ENCODE assay signal across 1 mouse cellular context in genomic region chr17:13764911-13765310, GRCm38 (mm10). TPM values are rescaled to one million over a fixed set of nuclear protein-coding genes. Genes with fewer than 3 reads are reported as not detected.
"Had no signal": no experiment of that assay in that cellular context is flagged by ENCODE, and none has a peak within 500 bp of the region (broad histone marks: within the 10 kb centered on the region; RNA-seq: fewer than 3 reads in every experiment).

No protein-coding gene starts in this region.

RNA-seq across cellular contexts. Expression of gene Tcte2, which starts 3.3 kb away (rescaled TPM):
- polyA plus RNA-seq: macrophage had no signal
